Mouse (Mus musculus) cerebellum, adult 2 months (tissue): Measurements from ENCODE around the gene Cldn34c1. TPM values are rescaled to one million over a fixed set of nuclear protein-coding genes. Genes with fewer than 3 reads are reported as not detected.
"Not testable (repeated sequence)": the region's sequence is repeated elsewhere in the genome, so short reads cannot be mapped to it uniquely, and the experiment has no call there.

Experiments used
- DNase-seq, 2 experiments: peaks; one replicate each; pipeline ENCODE4 v3.0.0; 2021
- H3K27ac ChIP-seq: fragments of 200-500 bp; 2 replicates; pipeline ENCODE4 v1.5.1; 2012; ENCODE audit warnings: low read length, control low read depth, inconsistent platforms; ENCODE audit not compliant: insufficient read depth
- H3K27me3 ChIP-seq: fragments of 200-500 bp; 2 replicates; pipeline ENCODE4 v1.6.1; 2012; ENCODE audit warnings: inconsistent platforms, mild to moderate bottlenecking, low read length, moderate library complexity; ENCODE audit not compliant: control insufficient read depth, insufficient read depth
- H3K4me1 ChIP-seq: fragments of 200-500 bp; 2 replicates; pipeline ENCODE4 v1.6.1; 2011; ENCODE audit warnings: low read length; ENCODE audit not compliant: control insufficient read depth, insufficient read depth
- H3K4me3 ChIP-seq: fragments of 200-500 bp; replicated peaks from 2 replicates; pipeline ENCODE3; 2011; ENCODE audit warnings: mild to moderate bottlenecking, low read depth, low read length, control low read depth; ENCODE audit not compliant: insufficient read depth
- CTCF ChIP-seq: fragments of 200-500 bp; IDR thresholded peaks from 2 replicates; pipeline ENCODE4 v1.5.1; 2011; ENCODE audit warnings: low read depth, mild to moderate bottlenecking, control low read depth, low read length, moderate library complexity, borderline replicate concordance; ENCODE audit not compliant: insufficient read depth
- POLR2A ChIP-seq: fragments of 200-500 bp; IDR thresholded peaks from 2 replicates; pipeline ENCODE4 v1.6.1; 2011; ENCODE audit warnings: low read length, control low read depth, borderline replicate concordance; ENCODE audit not compliant: insufficient read depth
- WGBS: fragments of 180-500 bp; shearing (Covaris S2); methylation state at CpG from one replicate; pipeline ENCODE4 v1.1.7; 2018; 5-methylcytosine and 5-hydroxymethylcytosine counted together
- polyA plus RNA-seq: library from polyadenylated mRNA; depleted of rRNA; stranded (reverse); fragments of >200 nt; gene quantifications from 2 replicates; pipeline ENCODE4 v1.2.3, GENCODE M21; 2012; rRNA removed

The Cldn34c1 gene
- polyA plus RNA-seq = 6.6 and 6.8 TPM in 2 replicates

DNA sequence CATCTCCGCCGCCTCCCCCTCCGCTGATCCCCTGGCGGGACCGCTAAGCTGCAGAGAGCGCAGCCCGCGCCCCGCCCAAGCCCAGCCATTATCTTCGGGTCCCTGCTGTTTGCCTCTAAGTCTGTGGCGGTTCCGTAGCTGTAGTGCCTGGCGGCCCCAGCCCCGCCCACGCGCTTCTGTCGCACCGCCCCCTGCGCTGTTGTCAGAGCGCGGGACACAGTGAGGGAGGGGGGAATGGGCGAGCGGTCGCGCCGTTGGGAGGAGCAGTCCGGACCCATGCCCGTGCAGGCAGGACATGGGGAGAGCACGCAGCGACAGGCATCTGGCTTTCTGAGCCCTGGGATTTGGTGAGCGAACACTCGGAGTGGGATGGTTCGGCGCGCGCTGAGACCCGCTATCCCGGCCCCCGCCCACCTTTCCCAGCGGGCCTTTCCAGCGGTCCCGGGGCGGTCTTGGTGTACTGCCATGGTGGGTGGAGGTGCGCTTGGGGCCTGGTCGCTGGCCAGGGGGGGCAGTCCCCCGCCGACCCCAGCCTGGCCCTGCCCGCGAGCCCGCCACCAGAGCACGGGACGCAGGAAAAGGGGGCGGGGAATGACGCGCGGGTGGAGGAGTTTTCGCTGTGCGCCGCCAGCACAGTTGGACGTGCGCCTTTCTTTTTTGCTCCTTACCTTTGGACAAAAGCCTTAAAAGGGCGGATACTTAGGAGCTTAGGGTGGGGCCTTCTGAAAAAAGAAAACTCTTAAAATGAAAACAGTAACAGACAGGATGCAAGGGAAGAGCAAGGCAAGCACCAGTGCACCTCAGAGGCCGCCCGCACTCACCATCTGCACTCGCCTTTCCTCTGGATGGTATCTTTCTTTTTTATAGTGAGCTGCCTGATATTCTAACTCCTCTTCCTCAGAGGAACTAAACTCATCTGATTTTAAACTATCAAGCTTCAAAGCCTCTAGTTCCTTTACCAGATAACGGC lies at the start of gene Cldn34c1:
Cldn34c1 (plus strand) TSS at position 205 of the 970 bp plus-strand sequence.
- no peak for TF ChIP-seq CTCF
- no peak for TF ChIP-seq POLR2A
- peak; percentile 84 to 85 for DNase-seq
- Histone ChIP-seq H3K27me3 (no peaks in the 10 kb centered on the region), H3K4me3 (peak within 1 kb of the TSS; percentile 74), H3K4me1 (no peaks in the 10 kb centered on the region), H3K27ac (peak within 1 kb of the TSS; percentile 86)
- WGBS = 7% methylated on average over 64 of the region's 66 CpGs

- DNase-seq = no peak
- Histone ChIP-seq H3K4me1 (no peaks in the 10 kb centered on the region), H3K4me3 (no peak overlapping the region), H3K27ac (no peak overlapping the region), H3K27me3 (no peaks in the 10 kb centered on the region)
- 83% methylated on average over 3 of the region's 3 CpGs for WGBS
- TF ChIP-seq POLR2A = no peak
- TF ChIP-seq CTCF = no peak
Observed at GRCm38 (mm10) chrX:123087441-123087840, 15.9 kb upstream of the Cldn34c1 start.

DNA sequence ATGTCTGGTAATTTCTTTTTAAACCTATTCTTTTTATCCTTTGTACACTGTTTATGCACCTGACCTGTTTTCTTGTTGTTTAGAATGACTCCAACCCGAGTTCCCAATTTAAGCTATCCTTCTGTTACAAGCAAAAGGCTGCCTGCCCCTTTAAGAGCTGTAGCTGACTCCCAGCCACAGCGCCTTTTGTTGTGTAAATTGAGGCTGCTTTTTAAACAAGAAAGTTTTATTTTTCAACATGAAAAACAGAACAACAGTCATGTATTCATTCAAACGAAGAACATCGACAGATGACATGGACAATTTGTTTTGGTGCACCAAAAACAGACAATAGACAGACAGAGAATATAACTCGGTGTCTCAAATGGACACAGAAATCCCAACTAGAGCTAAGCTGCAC lies 489 bp upstream of the Cldn34c1 start:
- Histone ChIP-seq H3K27ac (peak overlapping the region; percentile 86; the same call in 1 of the 2 replicates), H3K4me3 (peak overlapping the region; percentile 74)
- WGBS = 3% methylated on average over 5 of the region's 5 CpGs
- H3K4me1 ChIP-seq, DNase-seq, H3K27me3 ChIP-seq: not testable (repeated sequence)

DNA sequence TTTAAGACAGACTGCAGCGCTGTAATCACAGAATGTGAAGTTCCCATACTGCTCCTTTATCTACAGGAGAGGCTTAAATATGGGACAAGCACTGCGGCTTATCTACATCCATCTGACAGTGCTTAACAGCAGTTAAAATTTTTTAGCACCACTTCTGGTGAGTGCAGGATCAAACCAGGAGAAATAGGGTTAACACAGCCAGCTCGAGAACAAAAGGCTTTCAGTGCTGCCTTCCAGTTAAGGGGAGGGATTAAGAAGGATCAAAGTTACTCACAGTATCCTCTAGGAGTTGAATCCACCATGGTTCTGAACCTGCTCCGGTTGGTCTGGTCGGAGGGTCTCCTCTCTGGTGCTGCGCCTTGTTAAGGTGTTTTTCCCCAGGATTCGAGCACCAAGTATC lies 1.4 kb downstream of the Cldn34c1 start:
- peak in 1 of 2 experiments; percentile 10 for DNase-seq
- not testable (repeated sequence) for H3K4me3 ChIP-seq, H3K4me1 ChIP-seq, H3K27ac ChIP-seq, H3K27me3 ChIP-seq
- WGBS = 10% methylated on average over 7 of the region's 7 CpGs

GRCm38 (mm10) chrX:123222381-123222780 lies 119.1 kb downstream of the Cldn34c1 start, which contains the start of gene Srsx:
Gene Srsx, minus strand, starts transcription at chrX:123222481.
- H3K4me1 ChIP-seq, DNase-seq, H3K4me3 ChIP-seq, H3K27ac ChIP-seq, H3K27me3 ChIP-seq: not testable (repeated sequence)
- 33% methylated on average over 1 of the region's 1 CpGs for WGBS

Other genes with a start within 250 kb of the Cldn34c1 start
- not detected in 2 replicates for gene Gm17521, start 73.8 kb upstream of the Cldn34c1 start, polyA plus RNA-seq
- not detected in 2 replicates for gene Srsx, start 119.0 kb downstream of the Cldn34c1 start, polyA plus RNA-seq
- gene Gm17577, start 143.4 kb downstream of the Cldn34c1 start, polyA plus RNA-seq = not detected in 2 replicates